Mouse (Mus musculus): ENCODE measurements around the gene Rhod. TPM values are rescaled to one million over a fixed set of nuclear protein-coding genes. Genes with fewer than 3 reads are reported as not detected.

The Rhod gene
- polyA plus RNA-seq, 1 experiment, result 26.0 TPM

- DNase-seq (ENCODE audit: low read depth), result no peak
These were observed 11.4 kb upstream of the Rhod start for GRCm38 (mm10) chr19:4450666-4451065.

- no peak for DNase-seq (ENCODE audit: low read depth)
These were observed 10.0 kb upstream of the Rhod start for GRCm38 (mm10) chr19:4449230-4449629.

DNA sequence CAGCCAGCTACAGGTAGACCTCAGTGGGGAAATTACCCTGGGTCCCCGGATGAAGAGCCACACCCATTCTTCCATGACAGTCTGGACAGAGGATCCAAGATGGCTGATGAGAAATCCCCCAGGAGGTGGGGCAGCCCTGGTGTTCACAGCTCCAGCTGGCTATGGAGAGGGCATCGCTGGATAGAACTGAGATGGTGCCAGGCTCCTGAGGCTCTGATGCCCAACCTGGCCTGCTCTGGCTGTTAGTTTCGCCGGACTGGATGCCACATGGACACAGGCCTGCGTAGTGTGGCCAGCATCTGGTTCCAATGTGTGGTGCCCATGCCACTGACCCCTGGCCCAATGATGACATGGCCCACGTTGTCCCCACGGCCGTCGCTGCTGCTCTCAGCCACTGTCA is 8.2 kb upstream of the Rhod start:
- no peak for DNase-seq (ENCODE audit: low read depth)

DNA sequence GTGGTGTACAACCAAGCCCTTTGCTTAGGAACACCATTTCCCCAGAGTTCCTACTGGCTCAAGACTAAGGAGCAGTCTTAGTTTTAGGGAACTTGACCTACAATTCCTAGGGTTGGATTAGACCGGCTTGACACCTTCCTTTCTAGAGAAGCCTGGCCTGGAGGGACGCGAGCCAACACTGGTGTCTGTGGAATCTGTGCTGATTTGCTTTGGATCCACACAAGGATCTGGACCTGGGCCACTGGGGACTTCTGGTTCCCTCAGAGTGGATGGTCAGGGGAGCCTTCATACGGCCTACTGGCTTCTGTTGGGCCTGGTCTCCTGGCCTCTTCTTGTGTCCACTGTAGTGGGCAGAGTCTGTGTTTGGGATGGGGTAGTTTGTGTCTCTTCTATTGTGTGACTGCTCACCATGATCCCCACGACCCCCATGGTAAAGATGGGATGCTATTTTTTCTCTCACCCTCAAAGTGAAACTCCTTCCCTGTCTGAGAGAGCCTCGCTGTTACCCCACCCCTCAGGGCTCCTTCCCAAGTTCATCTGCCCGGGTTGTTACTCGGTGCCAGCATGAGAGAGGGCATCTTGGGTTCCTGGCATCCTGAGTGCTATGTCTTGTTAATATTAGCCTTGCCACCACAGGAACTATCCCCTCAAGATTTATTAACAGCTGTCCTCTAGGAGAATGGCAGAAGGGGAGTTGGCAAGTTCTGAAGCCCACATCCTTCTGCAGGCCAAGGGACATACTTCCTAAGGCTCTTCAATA is 7.6 kb upstream of the Rhod start:
- no peak for DNase-seq (ENCODE audit: low read depth)

DNA sequence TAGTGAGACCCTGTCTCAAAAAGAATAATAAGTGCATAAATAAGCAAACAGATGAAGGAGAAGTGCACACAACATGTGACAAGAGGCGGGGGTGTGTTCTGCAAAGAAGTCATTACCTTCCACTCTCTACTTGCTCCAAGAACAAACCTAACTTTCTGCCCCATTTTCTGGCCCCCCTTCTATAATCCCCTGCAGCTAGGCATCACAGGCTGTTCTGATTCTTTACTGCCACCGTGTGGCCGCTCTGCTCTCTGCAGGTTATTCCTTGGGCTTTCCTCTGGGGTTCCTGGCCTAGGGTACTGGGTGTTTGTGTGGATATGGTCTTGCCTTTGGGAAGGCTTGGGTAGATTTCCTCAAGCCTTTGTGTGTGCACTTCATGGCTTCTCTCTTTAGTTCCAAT is 3.2 kb upstream of the Rhod start:
- no peak for DNase-seq (ENCODE audit: low read depth)

GRCm38 (mm10) chr19:4441621-4442161 is 2.5 kb upstream of the Rhod start:
- DNase-seq (ENCODE audit: low read depth), result no peak

DNA sequence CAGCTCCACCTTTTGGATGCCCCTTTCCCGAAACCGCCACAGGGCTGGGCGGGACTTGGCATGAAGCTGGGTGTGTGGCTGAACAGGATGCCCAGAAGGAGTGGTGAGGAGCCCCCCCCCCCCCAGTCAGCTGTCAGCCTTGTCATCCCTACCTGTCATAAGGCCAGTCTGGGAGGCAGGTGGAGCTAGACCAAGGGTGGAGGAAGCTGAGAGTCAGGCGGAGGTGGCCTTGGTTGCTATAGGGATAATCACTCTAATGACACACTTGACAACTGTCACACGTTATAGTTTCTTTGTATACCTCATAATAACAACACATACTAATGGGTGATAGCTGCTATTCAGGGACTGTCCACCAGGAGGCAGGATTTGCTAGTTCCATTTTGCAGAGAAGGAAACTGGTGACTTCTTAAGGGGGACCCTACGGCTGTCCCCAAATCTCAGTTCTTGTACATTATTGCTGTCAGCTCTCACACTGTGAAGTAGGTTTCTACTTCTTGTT is 1.9 kb upstream of the Rhod start:
- no peak for DNase-seq (ENCODE audit: low read depth)

GRCm38 (mm10) chr19:4440222-4440621 is 990 bp upstream of the Rhod start:
- no peak for DNase-seq (ENCODE audit: low read depth)

DNA sequence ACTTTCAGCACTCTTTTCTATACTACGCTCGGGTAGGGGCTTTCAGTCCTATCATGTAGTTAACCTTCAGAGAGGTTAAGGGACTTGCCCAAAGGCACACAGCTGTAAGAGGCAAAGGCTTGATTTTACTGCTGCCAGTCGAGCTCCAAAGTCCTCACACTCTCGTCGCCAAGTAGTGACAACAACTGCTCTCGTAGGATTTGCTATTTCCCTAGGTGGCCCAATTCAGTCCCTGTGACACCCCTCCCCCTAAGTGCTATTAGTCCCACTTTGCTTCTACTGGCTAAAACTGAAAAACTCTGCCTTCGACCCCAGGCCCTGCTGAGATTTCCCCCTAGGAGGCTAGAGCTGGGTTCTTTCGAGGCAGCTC is 456 bp downstream of the Rhod start:
- DNase-seq (ENCODE audit: low read depth), result no peak

GRCm38 (mm10) chr19:4437886-4438285 is 1.3 kb downstream of the Rhod start:
- DNase-seq (ENCODE audit: low read depth), result no peak

GRCm38 (mm10) chr19:4436254-4436653 is 3.0 kb downstream of the Rhod start:
- no peak for DNase-seq (ENCODE audit: low read depth)

- no peak for DNase-seq (ENCODE audit: low read depth)
These were observed 4.2 kb downstream of the Rhod start for GRCm38 (mm10) chr19:4434999-4435398.

DNA sequence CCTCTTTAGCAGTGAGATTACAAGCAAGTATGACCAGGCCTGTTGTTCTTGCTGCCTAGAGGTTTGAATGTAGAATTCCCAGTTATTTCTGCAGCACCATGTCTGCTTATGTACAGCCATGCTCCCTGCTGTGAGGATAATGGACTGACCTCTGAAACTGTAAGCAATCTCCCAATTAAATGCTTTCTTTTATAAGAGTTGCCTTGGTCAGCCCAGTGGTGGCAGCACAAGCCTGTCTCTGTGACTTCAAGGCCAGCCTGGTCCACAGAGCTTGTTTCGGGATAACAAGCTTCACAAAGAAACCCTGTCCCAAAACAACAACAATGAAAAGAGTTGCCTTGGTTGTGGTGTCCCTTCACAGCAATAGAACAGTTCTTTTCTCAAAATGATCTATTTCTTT is 5.5 kb downstream of the Rhod start:
- DNase-seq (ENCODE audit: low read depth), result no peak

DNA sequence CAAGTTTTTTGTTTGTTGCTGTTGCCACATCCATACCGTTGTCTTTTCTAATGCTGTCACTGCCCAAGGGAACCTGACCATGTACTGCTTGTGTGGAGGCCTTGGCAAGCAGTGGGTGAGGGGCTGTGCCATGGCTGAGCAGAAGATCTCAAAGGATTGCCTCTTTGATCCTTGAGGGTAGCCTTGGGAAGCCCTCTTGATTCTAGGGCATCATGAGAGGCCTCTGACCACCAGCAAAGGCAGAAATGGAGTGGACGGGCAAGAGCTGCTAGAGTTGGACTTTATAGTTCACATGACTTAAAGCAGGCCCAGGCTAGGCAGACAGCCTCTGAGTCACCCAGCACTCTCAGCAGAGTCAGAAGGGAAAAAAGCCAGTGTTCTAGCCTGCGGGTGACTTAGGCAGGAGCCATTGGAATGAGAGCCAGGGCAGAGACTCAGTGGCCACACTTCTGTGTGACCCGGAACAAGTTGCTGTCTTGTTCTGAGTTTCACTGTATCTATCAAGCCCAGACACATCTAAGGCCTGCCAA is 9.1 kb downstream of the Rhod start:
- DNase-seq (ENCODE audit: low read depth), result no peak

DNA sequence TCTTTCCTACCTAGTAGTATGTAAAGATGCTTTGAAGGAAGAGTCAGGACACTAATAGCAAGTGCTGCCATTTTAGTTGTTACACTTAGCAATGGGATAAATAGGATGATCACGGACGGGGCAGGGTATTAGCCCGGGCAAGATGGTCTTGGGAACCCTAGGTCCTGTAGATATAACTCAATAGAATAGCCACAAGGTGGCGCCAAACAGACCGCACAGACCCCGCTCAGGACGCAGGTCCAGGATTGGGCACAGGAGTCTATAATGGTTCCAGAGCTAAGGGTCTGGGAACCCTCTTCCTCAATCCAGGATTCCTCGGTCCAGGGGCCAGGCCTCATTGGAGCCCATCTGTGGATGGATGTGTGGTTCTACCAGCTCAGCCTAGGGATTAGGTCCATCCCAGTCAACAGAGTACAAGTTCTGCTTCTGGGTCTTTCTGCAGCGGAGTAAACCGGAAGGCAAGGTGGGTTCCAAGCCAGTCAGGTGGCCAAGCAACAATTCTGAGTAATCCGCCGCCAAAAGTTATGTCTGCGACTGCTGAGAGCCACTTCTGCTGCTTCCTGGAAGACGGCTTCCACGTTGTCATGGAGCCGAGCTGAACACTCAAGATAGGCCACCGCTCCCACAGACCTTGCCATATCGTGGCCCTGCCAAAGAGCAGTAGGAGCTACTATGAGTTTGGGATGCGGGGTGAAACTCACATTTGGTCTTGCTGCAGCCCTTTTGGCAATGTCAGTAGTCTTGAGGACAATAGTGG is 13.4 kb downstream of the Rhod start:
- DNase-seq (ENCODE audit: low read depth), result no peak

DNA sequence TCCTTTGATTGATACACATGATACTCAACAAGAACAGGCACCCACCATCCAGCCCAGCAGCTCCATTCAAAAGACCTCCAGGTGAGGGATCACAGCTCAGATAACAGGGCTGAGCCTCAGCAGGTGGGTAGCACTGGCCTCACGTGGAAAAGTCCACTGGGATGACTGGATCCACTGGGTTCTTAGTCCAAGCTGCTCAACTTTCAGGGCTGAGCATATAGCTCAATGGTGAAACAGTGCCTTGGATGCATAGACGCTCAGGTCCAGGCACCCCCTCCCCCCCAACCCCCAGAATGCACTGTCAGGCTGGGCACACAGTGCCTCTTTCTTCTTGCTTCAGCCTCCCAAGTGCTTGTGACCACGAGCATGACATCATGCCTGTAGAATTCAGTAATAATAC is 16.2 kb downstream of the Rhod start:
- no peak for DNase-seq (ENCODE audit: low read depth)

GRCm38 (mm10) chr19:4422581-4422980 is 16.7 kb downstream of the Rhod start:
- no peak for DNase-seq (ENCODE audit: low read depth)

GRCm38 (mm10) chr19:4420153-4420910 is 18.9 kb downstream of the Rhod start:
- peak; percentile 97 for DNase-seq (ENCODE audit: low read depth)

DNA sequence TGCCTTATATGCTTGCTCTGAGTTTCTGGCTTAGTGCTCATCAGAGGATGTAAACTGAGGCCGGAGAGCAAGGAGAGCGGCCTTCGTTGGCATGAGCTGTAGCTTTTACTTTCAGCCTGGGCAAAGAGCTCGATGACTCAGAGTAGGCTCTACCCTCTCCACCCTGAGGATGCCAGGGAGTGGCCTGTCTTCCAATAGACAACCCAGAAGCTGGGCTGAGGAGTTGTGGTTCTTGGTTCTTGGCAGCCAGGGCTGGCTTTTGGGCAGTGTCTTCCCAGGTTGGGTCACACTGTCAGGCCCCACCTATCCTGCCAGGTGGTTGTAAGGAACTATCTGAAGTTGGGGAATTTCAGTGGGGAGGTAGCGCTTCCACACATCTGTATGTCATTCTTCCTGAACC is 19.5 kb downstream of the Rhod start:
- no peak for DNase-seq (ENCODE audit: low read depth)

DNA sequence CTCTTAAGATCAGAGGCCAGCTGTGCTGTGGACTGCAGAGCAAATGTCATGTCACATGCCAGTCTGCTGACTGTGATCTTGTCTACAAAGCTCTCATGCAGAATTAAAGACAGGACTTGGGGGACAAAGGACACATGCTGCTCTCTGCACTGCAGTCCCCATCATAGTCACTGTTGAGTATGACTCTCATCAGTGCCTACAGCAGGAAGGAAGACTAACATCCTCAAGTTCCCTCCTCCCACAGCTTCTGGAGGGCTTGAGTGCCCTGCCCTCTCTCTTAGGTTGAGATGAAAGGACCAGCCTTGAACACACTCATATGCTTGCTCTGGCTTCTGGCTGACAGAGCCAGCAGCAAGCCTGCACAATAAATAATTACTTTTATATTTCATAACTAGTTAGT is 21.5 kb downstream of the Rhod start:
- DNase-seq (ENCODE audit: low read depth), result no peak

- no peak for DNase-seq (ENCODE audit: low read depth)
These were observed 22.0 kb downstream of the Rhod start for GRCm38 (mm10) chr19:4417183-4417582.

- no peak for DNase-seq (ENCODE audit: low read depth)
These were observed 24.6 kb downstream of the Rhod start for GRCm38 (mm10) chr19:4414631-4415030.
